Mouse (Mus musculus) liver, embryonic 12.5 days (tissue): ENCODE results near the gene Clmn. TPM values are rescaled to one million over a fixed set of nuclear protein-coding genes. Genes with fewer than 3 reads are reported as not detected.

Experiments
- ATAC-seq: fragments of 200-750 bp; cut with Nextera tagmentation; 2 replicates; pipeline ENCODE4 v1.8.0; 2017; ENCODE audit warnings: moderate number of reproducible peaks, mild to moderate bottlenecking, moderate library complexity
- H3K27ac ChIP-seq: fragments of 300-500 bp; sonication (generic); 2 replicates; pipeline ENCODE4 v1.5.1; 2016; ENCODE audit warnings: mild to moderate bottlenecking
- H3K27me3 ChIP-seq: fragments of 300-500 bp; sonication (generic); replicated peaks from 2 replicates; pipeline ENCODE4 v1.6.1; 2016; ENCODE audit warnings: mild to moderate bottlenecking, moderate library complexity
- H3K36me3 ChIP-seq: fragments of 300-500 bp; sonication (generic); 2 replicates; pipeline ENCODE4 v1.6.1; 2016; ENCODE audit warnings: mild to moderate bottlenecking, moderate library complexity
- H3K4me1 ChIP-seq: fragments of 300-500 bp; sonication (generic); 2 replicates; pipeline ENCODE4 v1.6.1; 2016
- H3K4me2 ChIP-seq: fragments of 300-500 bp; sonication (generic); 2 replicates; pipeline ENCODE4 v1.6.1; 2016; ENCODE audit warnings: mild to moderate bottlenecking, moderate library complexity
- H3K4me3 ChIP-seq: fragments of 300-500 bp; sonication (generic); 2 replicates; pipeline ENCODE4 v1.5.1; 2016; ENCODE audit warnings: mild to moderate bottlenecking, moderate library complexity
- H3K9ac ChIP-seq: fragments of 300-500 bp; sonication (generic); 2 replicates; pipeline ENCODE4 v1.6.1; 2016; ENCODE audit warnings: mild to moderate bottlenecking, moderate library complexity
- H3K9me3 ChIP-seq: fragments of 300-500 bp; sonication (generic); replicated peaks from 2 replicates; pipeline ENCODE4 v1.6.1; 2016; ENCODE audit warnings: mild to moderate bottlenecking, moderate library complexity
- WGBS: fragments of 180-500 bp; shearing (Covaris S2); methylation state at CpG from one replicate; pipeline ENCODE4 v1.1.7; 2016; ENCODE audit not compliant: insufficient replicate concordance; 5-methylcytosine and 5-hydroxymethylcytosine counted together
- polyA plus RNA-seq: library from polyadenylated mRNA; unstranded; fragments of >200 nt; fragmentation: Nextera tagmentation; extraction: Ambion mirVana; gene quantifications from 2 replicates; pipeline ENCODE4 v1.2.1, GENCODE M21; 2016

Clmn gene
- polyA plus RNA-seq, 1 experiment from 2014 or later = 0.37 TPM

DNA sequence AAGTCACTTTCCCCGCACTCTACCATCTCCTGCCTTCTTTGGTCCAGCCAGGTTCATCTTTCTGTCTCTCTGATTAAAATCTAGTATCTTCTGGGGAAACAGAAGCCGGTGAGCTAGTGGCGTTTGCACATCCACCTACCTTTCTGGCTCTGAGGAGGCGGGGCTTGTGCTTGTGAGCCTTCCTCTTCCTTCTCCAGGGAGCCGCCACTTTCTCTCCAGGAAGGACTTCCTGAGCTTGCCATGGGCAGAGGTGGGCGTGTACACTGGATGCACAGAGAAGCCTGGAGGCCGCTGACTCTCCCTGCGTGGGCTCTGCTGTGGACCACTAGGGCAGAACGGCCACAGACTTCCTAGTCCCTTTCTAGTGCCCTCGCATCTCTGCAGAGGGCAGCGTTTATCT, 34.3 kb upstream of the Clmn start:
- Histone ChIP-seq H3K4me1 (no peaks in the 10 kb centered on the region), H3K4me3 (no peak overlapping the region), H3K9ac (no peak overlapping the region), H3K4me2 (no peak overlapping the region), H3K27ac (no peak overlapping the region), H3K9me3 (no peaks in the 10 kb centered on the region), H3K27me3 (no peaks in the 10 kb centered on the region), H3K36me3 (no peaks in the 10 kb centered on the region)
- WGBS = 42% methylated on average over 11 of the region's 11 CpGs
- ATAC-seq = no peak

DNA sequence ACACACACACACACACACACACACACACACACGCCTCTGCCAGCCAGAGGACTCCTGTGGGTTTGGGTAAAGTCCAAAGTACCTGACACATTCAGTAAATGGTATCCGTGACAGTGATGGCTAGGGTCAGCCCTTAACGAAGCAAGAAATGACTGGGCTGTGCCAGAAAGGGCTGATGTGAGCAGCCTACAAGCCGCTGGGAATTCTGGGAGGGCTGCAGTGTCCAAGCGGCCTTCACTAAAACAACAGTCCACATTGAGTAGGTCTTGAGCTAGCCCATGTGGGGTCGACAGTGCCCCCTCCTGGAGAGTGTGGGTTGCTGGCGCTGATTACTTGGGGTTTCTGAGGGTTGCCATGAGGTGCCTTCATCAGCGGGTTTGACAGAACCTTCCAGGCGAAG, 33.8 kb upstream of the Clmn start:
- ATAC-seq = 0 out of 2 replicates have a peak, but pooled peaks have one; percentile 35
- H3K4me3 ChIP-seq = no peak overlapping the region
- H3K4me2 ChIP-seq = no peak overlapping the region
- 45% methylated on average over 9 of the region's 9 CpGs for WGBS
- H3K27me3 ChIP-seq = no peaks in the 10 kb centered on the region
- no peaks in the 10 kb centered on the region for H3K36me3 ChIP-seq
- H3K27ac ChIP-seq = no peak overlapping the region
- H3K9ac ChIP-seq = no peak overlapping the region
- no peaks in the 10 kb centered on the region for H3K9me3 ChIP-seq
- no peaks in the 10 kb centered on the region for H3K4me1 ChIP-seq

DNA sequence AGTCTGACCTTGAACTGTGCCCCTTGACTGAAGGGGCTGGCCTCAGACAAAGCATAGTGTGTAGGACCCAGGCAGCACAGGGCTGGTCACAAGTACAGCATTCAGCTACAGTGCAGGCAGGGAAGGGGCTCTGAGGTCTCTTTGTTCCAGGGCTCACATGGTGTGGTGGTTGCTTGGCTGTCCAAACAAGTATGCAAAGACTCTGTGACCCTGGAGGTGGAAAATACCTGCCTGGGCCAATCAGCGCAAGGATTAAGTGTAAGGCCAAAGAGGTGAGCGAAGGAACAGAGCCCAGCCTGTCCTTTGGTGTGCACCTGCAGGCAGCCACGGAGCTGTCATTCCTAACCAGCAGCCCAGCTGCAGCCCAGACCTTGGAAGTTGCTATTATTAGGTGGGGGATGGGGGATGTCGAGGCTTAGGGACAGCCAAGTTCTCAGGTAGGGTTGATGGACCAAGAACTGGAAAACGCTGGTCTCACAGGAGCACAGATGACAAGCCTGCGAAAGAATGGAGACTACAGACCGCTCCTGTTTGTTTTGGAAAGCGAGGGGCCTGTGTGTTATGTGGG, 32.3 kb upstream of the Clmn start:
- H3K9ac ChIP-seq = no peak overlapping the region
- H3K27me3 ChIP-seq = no peaks in the 10 kb centered on the region
- H3K27ac ChIP-seq = no peak overlapping the region
- no peak for ATAC-seq
- H3K9me3 ChIP-seq = peaks cover 5% of the 10 kb centered on the region; the same call in 1 of the 2 replicates
- no peak overlapping the region for H3K4me2 ChIP-seq
- no peak overlapping the region for H3K4me3 ChIP-seq
- 58% methylated on average over 8 of the region's 8 CpGs for WGBS
- no peaks in the 10 kb centered on the region for H3K4me1 ChIP-seq
- H3K36me3 ChIP-seq = no peaks in the 10 kb centered on the region

DNA sequence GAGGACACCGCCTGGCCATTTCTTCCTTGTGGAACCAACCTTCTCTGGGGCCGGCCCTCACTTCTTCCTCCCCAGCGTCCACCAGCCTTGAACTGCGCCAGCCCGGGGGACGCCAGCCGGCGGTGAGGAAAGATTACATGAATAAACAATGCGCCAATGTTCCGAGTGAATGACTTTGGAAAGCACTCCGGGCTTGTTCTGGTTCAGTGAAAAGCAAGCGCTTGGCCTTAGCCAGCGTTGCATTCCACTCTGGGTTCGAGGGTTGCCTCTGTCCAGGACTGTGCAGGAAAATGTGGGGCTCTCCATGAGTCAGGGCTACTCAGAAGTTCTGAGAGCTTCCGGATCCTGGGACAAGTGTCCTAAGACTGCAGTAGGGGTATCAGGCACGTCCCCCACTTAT, 31.8 kb upstream of the Clmn start:
- H3K4me1 ChIP-seq = no peaks in the 10 kb centered on the region
- H3K27me3 ChIP-seq = no peaks in the 10 kb centered on the region
- H3K27ac ChIP-seq = no peak overlapping the region
- H3K36me3 ChIP-seq = no peaks in the 10 kb centered on the region
- H3K4me3 ChIP-seq = no peak overlapping the region
- no peak overlapping the region for H3K9ac ChIP-seq
- 67% methylated on average over 16 of the region's 16 CpGs for WGBS
- no peak overlapping the region for H3K4me2 ChIP-seq
- peaks cover 5% of the 10 kb centered on the region; the same call in 1 of the 2 replicates for H3K9me3 ChIP-seq
- ATAC-seq = no peak

DNA sequence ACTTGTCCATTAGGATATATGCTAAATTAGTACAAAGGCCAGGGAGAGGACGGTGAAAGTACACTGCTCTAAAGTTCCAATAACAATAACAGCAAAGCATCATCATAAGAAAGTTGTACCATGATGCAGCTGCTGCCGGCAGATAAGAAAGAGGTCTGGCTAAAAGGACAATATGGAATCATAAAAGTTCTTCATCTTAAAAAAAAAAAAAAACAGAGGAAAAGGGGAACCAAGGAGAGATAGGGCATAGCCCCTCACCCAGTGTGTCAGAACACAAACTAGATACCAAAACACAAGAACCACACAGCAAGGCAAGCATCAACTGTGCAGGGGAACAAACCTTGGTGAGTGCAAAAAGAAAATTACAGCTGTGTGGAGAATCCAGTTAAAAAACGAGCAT, 27.4 kb upstream of the Clmn start:
- WGBS = 77% methylated on average over 3 of the region's 3 CpGs
- H3K4me1 ChIP-seq = peaks cover 4% of the 10 kb centered on the region; the same call in 1 of the 2 replicates

DNA sequence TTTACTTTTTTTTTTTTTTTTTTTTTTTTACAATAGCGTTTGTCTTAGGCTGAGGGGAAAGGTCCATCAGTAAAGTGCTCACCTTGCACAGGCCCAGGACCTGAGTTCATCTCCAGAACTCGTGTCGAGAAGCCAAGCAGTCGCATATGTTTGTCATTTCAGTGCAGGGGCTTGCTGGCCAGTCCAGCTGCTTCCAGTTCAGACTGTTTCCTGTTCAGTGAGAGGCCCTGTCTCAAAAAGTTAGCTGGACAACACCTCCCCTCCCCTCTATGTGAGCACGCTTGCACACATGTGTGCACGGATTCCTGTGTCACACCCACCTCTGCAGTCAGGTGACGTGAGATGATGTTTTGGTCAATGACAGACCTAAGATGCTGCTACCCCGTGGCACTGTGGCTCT, 25.2 kb upstream of the Clmn start:
- Histone ChIP-seq H3K4me3 (no peak overlapping the region), H3K9me3 (peaks cover 5% of the 10 kb centered on the region; the same call in 1 of the 2 replicates), H3K4me2 (no peak overlapping the region), H3K36me3 (no peaks in the 10 kb centered on the region), H3K9ac (no peak overlapping the region), H3K4me1 (peaks cover 4% of the 10 kb centered on the region; the same call in 1 of the 2 replicates), H3K27me3 (no peaks in the 10 kb centered on the region), H3K27ac (no peak overlapping the region)
- 65% methylated on average over 8 of the region's 8 CpGs for whole genome bisulfite sequencing
- ATAC-seq = no peak

More for the DNA sequence above, 27.4 kb upstream of the Clmn start:
- no peak overlapping the region for H3K4me3 ChIP-seq
- H3K27ac ChIP-seq = no peak overlapping the region
- no peaks in the 10 kb centered on the region for H3K36me3 ChIP-seq
- no peaks in the 10 kb centered on the region for H3K27me3 ChIP-seq
- ATAC-seq = no peak
- H3K4me2 ChIP-seq = no peak overlapping the region
- H3K9ac ChIP-seq = no peak overlapping the region
- H3K9me3 ChIP-seq = peaks cover 5% of the 10 kb centered on the region; the same call in 1 of the 2 replicates

DNA sequence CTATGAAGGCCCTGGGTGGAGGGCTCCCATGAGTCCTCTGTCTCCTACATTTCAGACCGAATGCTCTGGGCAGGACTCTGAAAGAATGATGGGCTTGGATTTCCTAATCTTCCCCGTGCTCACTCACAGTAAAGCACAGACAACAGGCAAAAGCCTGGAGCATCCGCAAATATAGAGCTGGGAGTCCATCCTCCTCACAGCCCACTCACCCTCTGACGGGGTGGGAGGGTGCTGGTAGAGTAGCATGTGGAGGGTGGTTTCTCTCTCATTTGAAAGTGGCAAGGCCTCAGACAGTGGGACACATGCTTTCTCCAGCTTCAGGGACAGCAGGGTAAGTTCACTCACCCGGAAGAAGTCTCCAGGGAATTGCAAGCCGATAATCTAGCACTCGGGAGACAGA, 21.2 kb upstream of the Clmn start:
- no peaks in the 10 kb centered on the region for H3K36me3 ChIP-seq
- ATAC-seq = no peak
- no peaks in the 10 kb centered on the region for H3K27me3 ChIP-seq

DNA sequence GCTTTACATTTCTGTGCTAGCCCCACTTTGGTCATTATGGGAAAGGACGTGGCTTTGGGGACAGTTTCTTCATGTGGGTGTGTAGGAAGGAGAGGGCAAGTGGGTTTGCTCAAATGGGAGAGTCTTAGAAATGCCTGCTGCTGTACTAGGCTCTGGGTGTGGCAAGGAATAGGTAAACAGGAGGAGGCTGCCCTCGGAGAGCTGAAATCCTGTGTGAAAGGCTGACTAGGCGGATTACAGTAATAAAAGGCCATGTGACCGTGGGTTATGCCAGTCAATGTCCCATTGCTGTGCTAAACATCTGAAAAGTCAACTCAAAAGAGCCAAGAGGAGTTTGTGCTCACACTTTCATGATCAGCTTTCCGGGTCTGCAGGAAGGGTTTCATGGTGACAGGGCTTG, 17.7 kb upstream of the Clmn start:
- WGBS = 46% methylated on average over 5 of the region's 5 CpGs
- Histone ChIP-seq H3K36me3 (no peaks in the 10 kb centered on the region), H3K9ac (no peak overlapping the region), H3K27me3 (no peaks in the 10 kb centered on the region), H3K27ac (no peak overlapping the region), H3K4me1 (no peaks in the 10 kb centered on the region), H3K4me3 (no peak overlapping the region), H3K4me2 (no peak overlapping the region), H3K9me3 (no peaks in the 10 kb centered on the region)
- ATAC-seq = no peak

More for the DNA sequence above, 21.2 kb upstream of the Clmn start:
- Histone ChIP-seq H3K9ac (no peak overlapping the region), H3K9me3 (no peaks in the 10 kb centered on the region), H3K4me2 (no peak overlapping the region), H3K27ac (no peak overlapping the region), H3K4me1 (peaks cover 4% of the 10 kb centered on the region; the same call in 1 of the 2 replicates), H3K4me3 (no peak overlapping the region)
- WGBS = 77% methylated on average over 7 of the region's 7 CpGs

DNA sequence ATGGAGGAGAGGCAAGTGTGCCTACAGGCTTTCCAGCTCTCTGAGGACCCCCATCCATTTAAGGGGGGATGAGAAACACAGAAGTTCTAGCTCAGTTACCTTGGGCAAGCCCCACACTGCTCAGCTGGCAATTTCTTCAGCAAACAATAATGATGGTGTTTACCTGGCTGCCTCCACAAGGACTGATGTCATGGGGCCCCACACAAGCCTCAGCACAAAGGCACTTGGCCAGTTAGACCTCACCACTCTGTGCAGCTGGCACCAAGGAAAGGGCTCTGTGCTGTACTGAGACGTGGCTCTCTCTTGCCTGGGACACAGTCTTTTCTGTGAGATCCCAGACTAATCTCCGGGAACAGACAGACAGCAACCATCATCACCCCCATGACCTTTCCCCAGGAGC, 17.2 kb upstream of the Clmn start:
- H3K27ac ChIP-seq = no peak overlapping the region
- H3K36me3 ChIP-seq = no peaks in the 10 kb centered on the region
- H3K27me3 ChIP-seq = no peaks in the 10 kb centered on the region
- 59% methylated on average over 2 of the region's 2 CpGs for WGBS
- H3K4me2 ChIP-seq = no peak overlapping the region
- no peaks in the 10 kb centered on the region for H3K9me3 ChIP-seq
- ATAC-seq = no peak
- H3K4me3 ChIP-seq = no peak overlapping the region
- no peaks in the 10 kb centered on the region for H3K4me1 ChIP-seq
- H3K9ac ChIP-seq = no peak overlapping the region

DNA sequence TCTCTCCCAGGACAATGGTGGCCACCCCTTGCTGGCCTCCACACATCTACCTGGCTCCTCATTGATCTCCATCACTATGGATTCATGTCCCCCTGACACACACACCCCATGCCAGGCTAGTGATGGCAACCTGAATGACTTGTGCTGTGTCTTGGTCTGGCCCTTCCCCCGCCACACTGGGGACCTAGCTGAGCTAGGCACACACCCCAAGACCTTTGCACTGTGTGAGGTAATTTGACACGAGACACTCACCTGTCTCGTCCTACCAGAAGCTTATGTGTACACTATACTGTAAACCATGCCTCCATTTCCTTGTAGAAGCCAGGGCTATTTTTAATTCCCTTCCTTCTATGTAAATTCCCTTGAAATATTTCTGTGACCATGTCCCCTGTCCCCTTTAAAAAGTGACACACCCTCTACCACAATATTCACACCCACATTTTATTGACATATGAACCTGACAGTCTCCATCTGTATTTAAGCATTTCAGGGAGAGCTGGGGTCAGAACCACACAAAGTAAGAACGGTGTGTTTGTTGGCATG, 16.7 kb upstream of the Clmn start:
- H3K4me1 ChIP-seq = no peaks in the 10 kb centered on the region
- no peak for ATAC-seq
- no peaks in the 10 kb centered on the region for H3K9me3 ChIP-seq
- no peaks in the 10 kb centered on the region for H3K36me3 ChIP-seq
- H3K4me3 ChIP-seq = no peak overlapping the region
- 0 out of 2 replicates have a peak, but pooled peaks cover 3% of the 10 kb centered on the region for H3K27me3 ChIP-seq
- WGBS = 50% methylated on average over 4 of the region's 4 CpGs
- H3K27ac ChIP-seq = no peak overlapping the region
- H3K9ac ChIP-seq = no peak overlapping the region
- H3K4me2 ChIP-seq = no peak overlapping the region

DNA sequence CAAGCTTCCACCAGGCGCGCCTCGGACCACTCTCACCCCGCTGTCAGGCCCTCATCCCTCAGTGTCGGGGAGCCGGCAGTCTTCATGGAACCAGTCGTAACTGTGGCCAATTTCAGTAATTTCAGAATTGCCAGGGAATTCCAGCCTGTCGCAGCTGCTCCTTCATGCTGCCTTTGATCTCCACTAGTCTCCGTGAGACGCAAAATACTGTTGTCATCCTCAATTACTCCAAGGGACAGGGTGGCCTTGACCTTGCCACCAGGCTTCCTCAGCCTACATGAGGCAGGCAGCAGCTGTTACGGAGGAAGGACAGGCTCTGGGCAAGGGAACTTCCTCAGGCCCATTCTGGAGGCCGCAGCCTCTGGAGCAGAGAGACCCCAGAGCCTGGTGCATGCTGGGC, 15.5 kb upstream of the Clmn start:
- ATAC-seq = no peak
- Histone ChIP-seq H3K4me3 (no peak overlapping the region), H3K4me1 (no peaks in the 10 kb centered on the region), H3K4me2 (no peak overlapping the region), H3K27me3 (0 out of 2 replicates have a peak, but pooled peaks cover 5% of the 10 kb centered on the region), H3K36me3 (no peaks in the 10 kb centered on the region), H3K27ac (no peak overlapping the region), H3K9me3 (no peaks in the 10 kb centered on the region), H3K9ac (no peak overlapping the region)
- WGBS = 77% methylated on average over 12 of the region's 12 CpGs

DNA sequence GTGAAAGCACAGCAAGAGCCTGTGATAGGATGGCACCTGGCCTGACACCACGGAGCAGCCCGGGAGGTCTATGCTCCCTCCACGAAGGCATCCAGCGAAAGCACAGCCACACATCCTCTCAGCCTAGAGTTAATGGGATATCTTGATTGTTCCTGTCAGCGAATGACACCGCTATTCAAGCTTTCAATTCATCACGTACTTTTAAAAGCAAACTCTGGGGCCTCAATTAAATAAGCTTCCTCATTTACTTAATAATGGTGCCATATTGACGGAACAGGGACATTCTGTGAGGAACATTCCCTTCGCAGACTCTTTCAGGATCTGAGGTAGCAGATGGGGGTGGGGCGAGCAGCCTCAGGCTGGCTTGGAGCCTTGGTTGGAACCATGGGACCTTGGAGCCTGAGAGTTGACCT, 14.7 kb upstream of the Clmn start:
- Histone ChIP-seq H3K4me2 (no peak overlapping the region), H3K27ac (no peak overlapping the region), H3K27me3 (0 out of 2 replicates have a peak, but pooled peaks cover 5% of the 10 kb centered on the region), H3K4me1 (no peaks in the 10 kb centered on the region), H3K9me3 (no peaks in the 10 kb centered on the region), H3K36me3 (no peaks in the 10 kb centered on the region), H3K9ac (no peak overlapping the region), H3K4me3 (no peak overlapping the region)
- WGBS = 59% methylated on average over 10 of the region's 10 CpGs
- ATAC-seq = no peak
